Mouse (Mus musculus) embryonic facial prominence, embryonic 12.5 days (tissue): ENCODE measurements around the gene Asphd1. TPM values are rescaled to one million over a fixed set of nuclear protein-coding genes. Genes with fewer than 3 reads are reported as not detected.
A peak's percentile ranks its signal among the peaks of the same experiment; 100 is the strongest.
"Not testable (repeated sequence)": the region's sequence is repeated elsewhere in the genome, so short reads cannot be mapped to it uniquely, and the experiment has no call there.

Source experiments
- ATAC-seq: fragments of 200-750 bp; cut with Nextera tagmentation; 2 replicates; pipeline ENCODE4 v1.8.0; 2017; ENCODE audit not compliant: insufficient number of reproducible peaks, insufficient read depth, low FRiP score, low TSS enrichment
- H3K27ac ChIP-seq: fragments of 300-500 bp; sonication (generic); 2 replicates; pipeline ENCODE4 v1.5.1; 2016; ENCODE audit warnings: mild to moderate bottlenecking
- H3K27me3 ChIP-seq: fragments of 300-500 bp; sonication (generic); 2 replicates; pipeline ENCODE4 v1.6.1; 2016; ENCODE audit warnings: mild to moderate bottlenecking, moderate library complexity
- H3K36me3 ChIP-seq: fragments of 300-500 bp; sonication (generic); 2 replicates; pipeline ENCODE4 v1.6.1; 2016; ENCODE audit warnings: mild to moderate bottlenecking
- H3K4me1 ChIP-seq: fragments of 300-500 bp; sonication (generic); 2 replicates; pipeline ENCODE4 v1.6.1; 2016
- H3K4me2 ChIP-seq: fragments of 300-500 bp; sonication (generic); replicated peaks from 2 replicates; pipeline ENCODE4 v1.6.1; 2016; ENCODE audit warnings: mild to moderate bottlenecking, moderate library complexity
- H3K4me3 ChIP-seq: fragments of 300-500 bp; sonication (generic); 2 replicates; pipeline ENCODE4 v1.5.1; 2016; ENCODE audit warnings: mild to moderate bottlenecking
- H3K9ac ChIP-seq: fragments of 300-500 bp; sonication (generic); 2 replicates; pipeline ENCODE4 v1.6.1; 2016; ENCODE audit warnings: mild to moderate bottlenecking, moderate library complexity
- H3K9me3 ChIP-seq: fragments of 300-500 bp; sonication (generic); 2 replicates; pipeline ENCODE4 v1.6.1; 2016; ENCODE audit warnings: mild to moderate bottlenecking, moderate library complexity
- WGBS: fragments of 180-500 bp; shearing (Covaris S2); methylation state at CpG from one replicate; pipeline ENCODE4 v1.1.7; 2016; 5-methylcytosine and 5-hydroxymethylcytosine counted together
- polyA plus RNA-seq: library from polyadenylated mRNA; unstranded; fragments of >200 nt; fragmentation: Nextera tagmentation; extraction: Ambion mirVana; gene quantifications from 2 replicates; pipeline ENCODE4 v1.2.1, GENCODE M21; 2016

Asphd1 gene
- polyA plus RNA-seq, 1 experiment from 2014 or later: 0.77 TPM

GRCm38 (mm10) chr7:126922624-126923060, 26.7 kb downstream of the Asphd1 start, which contains the start of gene Tmem219:
TSS of gene Tmem219 (minus strand) at chr7:126922917.
- Histone ChIP-seq H3K9me3 (no peaks in the 10 kb centered on the region), H3K4me2 (no peak within 1 kb of the TSS), H3K9ac (no peak within 1 kb of the TSS), H3K4me3 (no peak within 1 kb of the TSS), H3K27ac (no peak within 1 kb of the TSS), H3K27me3 (no peaks in the 10 kb centered on the region), H3K4me1 (no peaks in the 10 kb centered on the region), H3K36me3 (no peaks in the 10 kb centered on the region)
- ATAC-seq: no peak
- whole genome bisulfite sequencing: 55% methylated on average over 5 of the region's 5 CpGs

- Histone ChIP-seq H3K27ac (no peak overlapping the region), H3K4me3 (no peak overlapping the region)
Observed at GRCm38 (mm10) chr7:126921563-126921962, 27.8 kb downstream of the Asphd1 start.

GRCm38 (mm10) chr7:126919973-126920372, 29.4 kb downstream of the Asphd1 start:
- no peak overlapping the region for H3K4me2 ChIP-seq
- H3K4me1 ChIP-seq: no peaks in the 10 kb centered on the region
- WGBS: 80% methylated on average over 4 of the region's 4 CpGs
- no peak for ATAC-seq
- no peak overlapping the region for H3K4me3 ChIP-seq
- H3K36me3 ChIP-seq: no peaks in the 10 kb centered on the region
- no peaks in the 10 kb centered on the region for H3K9me3 ChIP-seq
- H3K9ac ChIP-seq: no peak overlapping the region
- no peak overlapping the region for H3K27ac ChIP-seq
- H3K27me3 ChIP-seq: no peaks in the 10 kb centered on the region

More at GRCm38 (mm10) chr7:126921563-126921962, 27.8 kb downstream of the Asphd1 start:
- H3K27me3 ChIP-seq: no peaks in the 10 kb centered on the region
- no peak for ATAC-seq
- 77% methylated on average over 2 of the region's 2 CpGs for WGBS
- H3K4me1 ChIP-seq: no peaks in the 10 kb centered on the region
- H3K36me3 ChIP-seq: no peaks in the 10 kb centered on the region
- no peaks in the 10 kb centered on the region for H3K9me3 ChIP-seq
- H3K9ac ChIP-seq: no peak overlapping the region
- H3K4me2 ChIP-seq: no peak overlapping the region

- H3K9me3 ChIP-seq, H3K4me2 ChIP-seq, H3K27ac ChIP-seq, H3K4me1 ChIP-seq, H3K4me3 ChIP-seq, H3K27me3 ChIP-seq, H3K36me3 ChIP-seq, H3K9ac ChIP-seq, ATAC-seq: not testable (repeated sequence)
- 37% methylated on average over 4 of the region's 4 CpGs for WGBS
Observed at GRCm38 (mm10) chr7:126918356-126918755, 31.0 kb downstream of the Asphd1 start.

GRCm38 (mm10) chr7:126914844-126915243, 34.5 kb downstream of the Asphd1 start:
- Histone ChIP-seq H3K36me3 (no peaks in the 10 kb centered on the region), H3K4me3 (no peak overlapping the region), H3K9me3 (no peaks in the 10 kb centered on the region), H3K27ac (no peak overlapping the region), H3K4me2 (no peak overlapping the region), H3K4me1 (no peaks in the 10 kb centered on the region), H3K9ac (no peak overlapping the region), H3K27me3 (no peaks in the 10 kb centered on the region)
- no peak for ATAC-seq
- WGBS: 89% methylated on average over 3 of the region's 3 CpGs

GRCm38 (mm10) chr7:126905590-126905989, 43.8 kb downstream of the Asphd1 start:
- Histone ChIP-seq H3K9me3 (no peaks in the 10 kb centered on the region), H3K36me3 (no peaks in the 10 kb centered on the region), H3K4me2 (no peak overlapping the region), H3K9ac (no peak overlapping the region), H3K4me3 (no peak overlapping the region), H3K27ac (no peak overlapping the region), H3K27me3 (no peaks in the 10 kb centered on the region), H3K4me1 (no peaks in the 10 kb centered on the region)
- ATAC-seq: no peak
- WGBS: 70% methylated on average over 3 of the region's 3 CpGs

GRCm38 (mm10) chr7:126899781-126900180, 49.6 kb downstream of the Asphd1 start:
- not testable (repeated sequence) for H3K27ac ChIP-seq, H3K9ac ChIP-seq, ATAC-seq, H3K27me3 ChIP-seq, H3K4me3 ChIP-seq, H3K4me1 ChIP-seq, H3K9me3 ChIP-seq, H3K4me2 ChIP-seq, H3K36me3 ChIP-seq
- 94% methylated on average over 8 of the region's 9 CpGs for WGBS

GRCm38 (mm10) chr7:126898102-126898990, 51.0 kb downstream of the Asphd1 start:
- ATAC-seq: peak; percentile 92

GRCm38 (mm10) chr7:126897390-126898101, 51.8 kb downstream of the Asphd1 start:
- Histone ChIP-seq H3K4me2 (peak overlapping the region; percentile 77), H3K36me3 (no peaks in the 10 kb centered on the region), H3K27ac (peak overlapping the region; percentile 61; the same call in 1 of the 2 replicates), H3K9ac (peak overlapping the region; percentile 69), H3K9me3 (no peaks in the 10 kb centered on the region), H3K4me1 (peaks cover 6% of the 10 kb centered on the region), H3K4me3 (peak overlapping the region; percentile 59), H3K27me3 (no peaks in the 10 kb centered on the region)
- WGBS: 23% methylated on average over 16 of the region's 16 CpGs
- ATAC-seq: no peak

More at GRCm38 (mm10) chr7:126898102-126898990, 51.0 kb downstream of the Asphd1 start:
- WGBS: 13% methylated on average over 37 of the region's 37 CpGs
- Histone ChIP-seq H3K4me2 (peak overlapping the region; percentile 77), H3K36me3 (no peaks in the 10 kb centered on the region), H3K9ac (peak overlapping the region; percentile 69), H3K4me3 (peak overlapping the region; percentile 59), H3K4me1 (peaks cover 6% of the 10 kb centered on the region), H3K9me3 (no peaks in the 10 kb centered on the region), H3K27me3 (no peaks in the 10 kb centered on the region), H3K27ac (peak overlapping the region; percentile 61; the same call in 1 of the 2 replicates)

- Histone ChIP-seq H3K36me3 (no peaks in the 10 kb centered on the region), H3K27ac (no peak overlapping the region), H3K4me2 (no peak overlapping the region), H3K9me3 (no peaks in the 10 kb centered on the region), H3K27me3 (no peaks in the 10 kb centered on the region), H3K4me3 (no peak overlapping the region), H3K9ac (no peak overlapping the region), H3K4me1 (peaks cover 6% of the 10 kb centered on the region)
- WGBS: 87% methylated on average over 5 of the region's 5 CpGs
- no peak for ATAC-seq
Observed at GRCm38 (mm10) chr7:126896912-126897311, 52.5 kb downstream of the Asphd1 start.
